Mouse (Mus musculus) lung, adult 18-20 months (tissue): ENCODE data around the gene Lin52.
"Not testable (repeated sequence)": the region's sequence is repeated elsewhere in the genome, so short reads cannot be mapped to it uniquely, and the experiment has no call there.

Experiments used
- DNase-seq, 2 experiments: peaks; one replicate each; pipeline ENCODE4 v3.0.0; 2022; ENCODE audit warnings: mixed read lengths in 2 of 2

The Lin52 gene

GRCm38 (mm10) chr12:84478937-84479336 lies 27.7 kb downstream of the Lin52 start:
- DNase-seq: no peak

- no peak for DNase-seq
These were observed 30.0 kb downstream of the Lin52 start for GRCm38 (mm10) chr12:84481251-84481650.

GRCm38 (mm10) chr12:84482778-84483585 lies 31.8 kb downstream of the Lin52 start:
- no peak for DNase-seq

GRCm38 (mm10) chr12:84487324-84488056 lies 36.3 kb downstream of the Lin52 start:
- DNase-seq: peak in 1 of 2 experiments; percentile 14

GRCm38 (mm10) chr12:84496795-84497194 lies 45.6 kb downstream of the Lin52 start:
- no peak for DNase-seq

- DNase-seq: no peak
These were observed 49.5 kb downstream of the Lin52 start for GRCm38 (mm10) chr12:84500528-84501263.

- DNase-seq: no peak
These were observed 50.1 kb downstream of the Lin52 start for GRCm38 (mm10) chr12:84501278-84501677.

GRCm38 (mm10) chr12:84506856-84507255 lies 55.6 kb downstream of the Lin52 start:
- no peak for DNase-seq

GRCm38 (mm10) chr12:84512016-84512415 lies 60.8 kb downstream of the Lin52 start:
- peak in 1 of 2 experiments; percentile 8 for DNase-seq

GRCm38 (mm10) chr12:84515486-84515885 lies 64.3 kb downstream of the Lin52 start:
- peak in 1 of 2 experiments; percentile 17 for DNase-seq

- DNase-seq: no peak
These were observed 65.4 kb downstream of the Lin52 start for GRCm38 (mm10) chr12:84516642-84517041.

GRCm38 (mm10) chr12:84518018-84518417 lies 66.8 kb downstream of the Lin52 start:
- DNase-seq: no peak

- no peak for DNase-seq
These were observed 72.5 kb downstream of the Lin52 start for GRCm38 (mm10) chr12:84523728-84524127.

- no peak for DNase-seq
These were observed 73.2 kb downstream of the Lin52 start for GRCm38 (mm10) chr12:84524147-84525050.

- no peak for DNase-seq
These were observed 74.2 kb downstream of the Lin52 start for GRCm38 (mm10) chr12:84525422-84525821.

- no peak for DNase-seq
These were observed 79.2 kb downstream of the Lin52 start for GRCm38 (mm10) chr12:84530426-84530825.

- DNase-seq: no peak
These were observed 80.9 kb downstream of the Lin52 start for GRCm38 (mm10) chr12:84531906-84532829.

GRCm38 (mm10) chr12:84532830-84533199 lies 81.6 kb downstream of the Lin52 start:
- DNase-seq: no peak

GRCm38 (mm10) chr12:84533706-84534486 lies 82.7 kb downstream of the Lin52 start:
- DNase-seq: peak in 1 of 2 experiments; percentile 20

- DNase-seq: not testable (repeated sequence)
These were observed 88.3 kb downstream of the Lin52 start for GRCm38 (mm10) chr12:84539537-84539936.
